Mouse (Mus musculus) CH12.LX (cell line): ENCODE data around the gene Borcs6.

Experiments used
- ELF1 ChIP-seq: IDR thresholded peaks from 2 replicates; pipeline ENCODE4 v1.6.1; 2014; ENCODE audit warnings: low read depth, mild to moderate bottlenecking, inconsistent platforms, low read length, improper control_type of control experiment
- GABPA ChIP-seq: IDR thresholded peaks from 2 replicates; pipeline ENCODE4 v1.6.1; 2012; ENCODE audit warnings: low read depth, low read length, improper control_type of control experiment, inconsistent platforms; ENCODE audit not compliant: insufficient replicate concordance
- JUND ChIP-seq: conservative IDR thresholded peaks from 2 replicates; pipeline ENCODE4 v1.6.1; 2011; ENCODE audit warnings: low read depth, low read length, improper control_type of control experiment
- MAFK ChIP-seq: IDR thresholded peaks from 2 replicates; pipeline ENCODE4 v1.6.1; 2011; ENCODE audit warnings: low read length, improper control_type of control experiment; ENCODE audit not compliant: insufficient replicate concordance
- MAX ChIP-seq: IDR thresholded peaks from 2 replicates; pipeline ENCODE4 v1.6.1; 2011; ENCODE audit warnings: low read length, improper control_type of control experiment
- POLR2A ChIP-seq: IDR thresholded peaks from 2 replicates; pipeline ENCODE4 v1.6.1; 2011; ENCODE audit warnings: low read depth, mild to moderate bottlenecking, improper control_type of control experiment, low read length
- RCOR1 ChIP-seq: conservative IDR thresholded peaks from 2 replicates; pipeline ENCODE4 v1.6.1; 2012; ENCODE audit warnings: low read depth, mild to moderate bottlenecking, inconsistent platforms, low read length, improper control_type of control experiment
- SIN3A ChIP-seq: IDR thresholded peaks from 2 replicates; pipeline ENCODE4 v1.6.1; 2012; ENCODE audit warnings: low read length, improper control_type of control experiment, inconsistent platforms

DNA sequence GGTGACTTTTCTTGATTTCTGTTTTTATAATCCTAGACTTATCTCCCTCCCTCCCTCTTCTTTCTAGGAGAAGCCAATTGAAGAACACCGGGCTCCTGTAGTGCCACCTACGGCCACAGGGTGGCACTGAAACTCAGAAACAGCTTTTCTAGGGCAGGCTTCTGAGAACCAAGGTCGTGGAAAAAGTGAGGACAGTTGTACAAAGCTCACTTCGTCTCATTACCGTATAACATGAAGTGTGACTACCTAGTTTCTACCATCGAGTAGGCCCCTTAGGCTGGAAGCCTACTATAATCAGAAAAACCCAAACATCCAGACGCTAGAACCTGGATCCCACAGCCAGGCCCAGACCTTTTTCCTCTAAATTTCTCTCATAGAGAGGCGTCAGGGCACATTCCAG is 7.4 kb downstream of the Borcs6 start:
- TF ChIP-seq POLR2A (peak; percentile 44; the same call in 1 of the 2 replicates), ELF1 (no peak; the same call in 1 of the 2 replicates), SIN3A (peak; percentile 91), MAX (peak; percentile 64), MAFK (no peak), JUND (peak; percentile 71), GABPA (no peak), RCOR1 (0 out of 2 replicates have a peak, but pooled peaks have one; percentile 31)
